Mouse (Mus musculus): ENCODE data around the gene Gipr. TPM values are rescaled to one million over a fixed set of nuclear protein-coding genes. Genes with fewer than 3 reads are reported as not detected.

The Gipr gene
- polyA plus RNA-seq, 1 experiment from 2014 or later: 2.5 TPM

- ATAC-seq: peak; percentile 66
- Histone ChIP-seq H3K27me3 (replicated peaks) (no peaks in the 10 kb centered on the region), H3K36me3 (peaks cover 6% of the 10 kb centered on the region), H3K4me1 (replicated peaks) (no peaks in the 10 kb centered on the region), H3K27ac (no peak overlapping the region), H3K9ac (no peak overlapping the region), H3K4me3 (replicated peaks) (no peak overlapping the region), H3K4me2 (replicated peaks) (no peak overlapping the region), H3K9me3 (no peaks in the 10 kb centered on the region)
- WGBS: 75% methylated on average over 15 of the region's 15 CpGs
Observed at GRCm38 (mm10) chr7:19201660-19202059, 35.7 kb upstream of the Gipr start.

GRCm38 (mm10) chr7:19197985-19198384 lies 32.1 kb upstream of the Gipr start:
- Histone ChIP-seq H3K4me2 (replicated peaks) (no peak overlapping the region), H3K36me3 (peaks cover 13% of the 10 kb centered on the region; the same call in 1 of the 2 replicates), H3K27ac (no peak overlapping the region), H3K9ac (no peak overlapping the region), H3K9me3 (no peaks in the 10 kb centered on the region), H3K27me3 (replicated peaks) (no peaks in the 10 kb centered on the region), H3K4me1 (replicated peaks) (no peaks in the 10 kb centered on the region), H3K4me3 (replicated peaks) (no peak overlapping the region)
- no peak for ATAC-seq
- WGBS: 39% methylated on average over 2 of the region's 2 CpGs

GRCm38 (mm10) chr7:19196676-19197075 lies 30.7 kb upstream of the Gipr start:
- Histone ChIP-seq H3K27ac (no peak overlapping the region), H3K9ac (no peak overlapping the region), H3K36me3 (peaks cover 13% of the 10 kb centered on the region; the same call in 1 of the 2 replicates), H3K27me3 (replicated peaks) (no peaks in the 10 kb centered on the region), H3K4me1 (replicated peaks) (no peaks in the 10 kb centered on the region), H3K4me2 (replicated peaks) (no peak overlapping the region), H3K9me3 (no peaks in the 10 kb centered on the region), H3K4me3 (replicated peaks) (no peak overlapping the region)
- WGBS: 57% methylated on average over 6 of the region's 6 CpGs
- ATAC-seq: no peak

GRCm38 (mm10) chr7:19194676-19195075 lies 28.7 kb upstream of the Gipr start:
- Histone ChIP-seq H3K4me3 (replicated peaks) (no peak overlapping the region), H3K27ac (no peak overlapping the region), H3K9ac (no peak overlapping the region), H3K4me2 (replicated peaks) (no peak overlapping the region), H3K4me1 (replicated peaks) (no peaks in the 10 kb centered on the region), H3K36me3 (peaks cover 13% of the 10 kb centered on the region; the same call in 1 of the 2 replicates), H3K27me3 (replicated peaks) (no peaks in the 10 kb centered on the region), H3K9me3 (no peaks in the 10 kb centered on the region)
- WGBS: 96% methylated on average over 4 of the region's 4 CpGs
- ATAC-seq: no peak

- 88% methylated on average over 6 of the region's 6 CpGs for WGBS
- Histone ChIP-seq H3K9ac (no peak overlapping the region), H3K27ac (no peak overlapping the region), H3K27me3 (replicated peaks) (peaks cover 7% of the 10 kb centered on the region), H3K9me3 (no peaks in the 10 kb centered on the region), H3K4me3 (replicated peaks) (no peak overlapping the region), H3K4me2 (replicated peaks) (no peak overlapping the region), H3K4me1 (replicated peaks) (peaks cover 9% of the 10 kb centered on the region; the same call in 1 of the 2 replicates), H3K36me3 (no peaks in the 10 kb centered on the region)
- no peak for ATAC-seq
Observed at GRCm38 (mm10) chr7:19184758-19185157, 18.8 kb upstream of the Gipr start.

- Histone ChIP-seq H3K4me3 (replicated peaks) (no peak overlapping the region), H3K36me3 (no peaks in the 10 kb centered on the region), H3K27me3 (replicated peaks) (peaks cover 12% of the 10 kb centered on the region), H3K9me3 (no peaks in the 10 kb centered on the region), H3K27ac (no peak overlapping the region), H3K4me2 (replicated peaks) (no peak overlapping the region), H3K9ac (no peak overlapping the region), H3K4me1 (replicated peaks) (peaks cover 13% of the 10 kb centered on the region)
- ATAC-seq: no peak
- WGBS: 86% methylated on average over 2 of the region's 2 CpGs
Observed at GRCm38 (mm10) chr7:19184250-19184649, 18.3 kb upstream of the Gipr start.

GRCm38 (mm10) chr7:19180862-19181429 lies 15.0 kb upstream of the Gipr start:
- peak overlapping the region; percentile 88 for H3K4me2 ChIP-seq (replicated peaks)
- under 1% methylated on average over 27 of the region's 27 CpGs for WGBS
- peak; percentile 65 for ATAC-seq
- no peak overlapping the region for H3K27ac ChIP-seq
- peaks cover 43% of the 10 kb centered on the region for H3K27me3 ChIP-seq (replicated peaks)
- H3K9ac ChIP-seq: peak overlapping the region; percentile 57
- H3K4me3 ChIP-seq (replicated peaks): peak overlapping the region; percentile 48
- H3K4me1 ChIP-seq (replicated peaks): peaks cover 20% of the 10 kb centered on the region
- no peaks in the 10 kb centered on the region; the same call in 1 of the 2 replicates for H3K9me3 ChIP-seq
- H3K36me3 ChIP-seq: no peaks in the 10 kb centered on the region

GRCm38 (mm10) chr7:19179936-19180335 lies 14.0 kb upstream of the Gipr start:
- no peaks in the 10 kb centered on the region for H3K36me3 ChIP-seq
- H3K9ac ChIP-seq: no peak overlapping the region
- WGBS: 39% methylated on average over 6 of the region's 6 CpGs
- H3K27me3 ChIP-seq (replicated peaks): peaks cover 50% of the 10 kb centered on the region
- no peak overlapping the region for H3K27ac ChIP-seq
- H3K4me2 ChIP-seq (replicated peaks): no peak overlapping the region
- H3K4me1 ChIP-seq (replicated peaks): peaks cover 21% of the 10 kb centered on the region
- no peak for ATAC-seq
- H3K4me3 ChIP-seq (replicated peaks): no peak overlapping the region
- H3K9me3 ChIP-seq: no peaks in the 10 kb centered on the region; the same call in 1 of the 2 replicates

GRCm38 (mm10) chr7:19179173-19179572 lies 13.2 kb upstream of the Gipr start:
- WGBS: under 1% methylated on average over 31 of the region's 32 CpGs
- Histone ChIP-seq H3K36me3 (no peaks in the 10 kb centered on the region), H3K4me3 (replicated peaks) (peak overlapping the region; percentile 23; the same call in 1 of the 2 replicates), H3K4me2 (replicated peaks) (peak overlapping the region; percentile 56), H3K9ac (no peak overlapping the region), H3K4me1 (replicated peaks) (peaks cover 17% of the 10 kb centered on the region), H3K27ac (no peak overlapping the region), H3K27me3 (replicated peaks) (peaks cover 50% of the 10 kb centered on the region), H3K9me3 (no peaks in the 10 kb centered on the region; the same call in 1 of the 2 replicates)
- ATAC-seq: peak; percentile 41

GRCm38 (mm10) chr7:19178443-19179092 lies 12.6 kb upstream of the Gipr start:
- no peak overlapping the region for H3K9ac ChIP-seq
- H3K4me2 ChIP-seq (replicated peaks): peak overlapping the region; percentile 56
- H3K36me3 ChIP-seq: no peaks in the 10 kb centered on the region
- 5% methylated on average over 27 of the region's 27 CpGs for WGBS
- H3K27ac ChIP-seq: no peak overlapping the region
- peaks cover 53% of the 10 kb centered on the region for H3K27me3 ChIP-seq (replicated peaks)
- H3K4me3 ChIP-seq (replicated peaks): 0 out of 2 replicates have a peak overlapping the region, but pooled peaks have one; percentile 12
- no peak for ATAC-seq
- H3K9me3 ChIP-seq: no peaks in the 10 kb centered on the region; the same call in 1 of the 2 replicates
- peaks cover 17% of the 10 kb centered on the region for H3K4me1 ChIP-seq (replicated peaks)

GRCm38 (mm10) chr7:19178035-19178434 lies 12.1 kb upstream of the Gipr start:
- H3K27ac ChIP-seq: no peak overlapping the region
- H3K4me1 ChIP-seq (replicated peaks): peaks cover 18% of the 10 kb centered on the region
- H3K27me3 ChIP-seq (replicated peaks): peaks cover 53% of the 10 kb centered on the region
- no peak for ATAC-seq
- H3K4me2 ChIP-seq (replicated peaks): 0 out of 2 replicates have a peak overlapping the region, but pooled peaks have one; percentile 56
- no peaks in the 10 kb centered on the region for H3K36me3 ChIP-seq
- no peaks in the 10 kb centered on the region; the same call in 1 of the 2 replicates for H3K9me3 ChIP-seq
- H3K4me3 ChIP-seq (replicated peaks): no peak overlapping the region
- WGBS: 13% methylated on average over 18 of the region's 18 CpGs
- no peak overlapping the region for H3K9ac ChIP-seq

- 73% methylated on average over 7 of the region's 7 CpGs for WGBS
- peaks cover 24% of the 10 kb centered on the region for H3K4me1 ChIP-seq (replicated peaks)
- H3K27ac ChIP-seq: no peak overlapping the region
- H3K9me3 ChIP-seq: no peaks in the 10 kb centered on the region; the same call in 1 of the 2 replicates
- no peak overlapping the region for H3K9ac ChIP-seq
- no peak for ATAC-seq
- H3K27me3 ChIP-seq (replicated peaks): peaks cover 53% of the 10 kb centered on the region
- no peak overlapping the region for H3K4me3 ChIP-seq (replicated peaks)
- H3K4me2 ChIP-seq (replicated peaks): no peak overlapping the region
- no peaks in the 10 kb centered on the region for H3K36me3 ChIP-seq
Observed at GRCm38 (mm10) chr7:19177216-19177615, 11.3 kb upstream of the Gipr start.
